Mouse (Mus musculus) heart, adult 9 months (tissue): ENCODE data around the gene Pdcd11.
A peak's percentile ranks its signal among the peaks of the same experiment; 100 is the strongest.
"Not testable (repeated sequence)": the region's sequence is repeated elsewhere in the genome, so short reads cannot be mapped to it uniquely, and the experiment has no call there.

ENCODE experiments used
- DNase-seq, 2 experiments: peaks; one replicate each; pipeline ENCODE4 v3.0.0; 2022; ENCODE audit warnings: low spot score in 2 of 2

Pdcd11 gene

DNA sequence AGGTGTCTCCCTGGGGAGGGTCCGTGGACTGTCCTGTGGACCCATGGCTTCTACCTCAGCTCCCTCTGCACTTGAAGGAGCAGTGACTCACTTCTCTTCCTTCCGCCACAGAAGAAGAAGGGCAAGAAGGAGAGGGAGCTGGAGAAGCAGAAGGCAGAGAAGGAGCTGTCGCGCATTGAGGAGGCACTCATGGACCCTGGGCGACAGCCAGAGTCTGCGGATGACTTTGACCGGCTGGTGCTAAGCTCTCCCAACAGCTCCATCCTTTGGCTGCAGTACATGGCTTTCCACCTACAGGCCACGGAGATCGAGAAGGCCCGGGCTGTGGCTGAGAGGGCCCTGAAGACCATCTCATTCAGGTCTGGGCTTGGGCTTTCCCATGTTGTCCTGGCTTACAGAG, 37.6 kb downstream of the Pdcd11 start:
- no peak for DNase-seq

DNA sequence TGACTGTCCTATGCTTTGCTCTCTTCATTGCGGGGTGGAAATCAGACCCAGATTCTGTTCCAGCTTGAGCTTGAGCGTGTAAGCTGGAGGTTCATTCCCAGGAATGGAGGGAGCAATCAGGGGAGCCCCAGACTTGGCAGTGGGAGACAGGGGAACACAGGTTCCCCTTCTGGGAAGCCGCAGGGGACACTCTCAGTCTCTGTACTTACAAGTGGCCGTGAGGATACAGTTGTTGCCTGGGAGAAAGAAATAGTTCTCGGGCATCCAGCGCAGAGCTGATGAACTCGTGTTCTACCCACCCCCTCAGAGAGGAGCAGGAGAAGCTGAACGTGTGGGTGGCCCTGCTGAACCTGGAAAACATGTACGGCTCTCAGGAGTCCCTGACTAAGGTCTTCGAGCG, 38.3 kb downstream of the Pdcd11 start:
- DNase-seq, result no peak

DNA sequence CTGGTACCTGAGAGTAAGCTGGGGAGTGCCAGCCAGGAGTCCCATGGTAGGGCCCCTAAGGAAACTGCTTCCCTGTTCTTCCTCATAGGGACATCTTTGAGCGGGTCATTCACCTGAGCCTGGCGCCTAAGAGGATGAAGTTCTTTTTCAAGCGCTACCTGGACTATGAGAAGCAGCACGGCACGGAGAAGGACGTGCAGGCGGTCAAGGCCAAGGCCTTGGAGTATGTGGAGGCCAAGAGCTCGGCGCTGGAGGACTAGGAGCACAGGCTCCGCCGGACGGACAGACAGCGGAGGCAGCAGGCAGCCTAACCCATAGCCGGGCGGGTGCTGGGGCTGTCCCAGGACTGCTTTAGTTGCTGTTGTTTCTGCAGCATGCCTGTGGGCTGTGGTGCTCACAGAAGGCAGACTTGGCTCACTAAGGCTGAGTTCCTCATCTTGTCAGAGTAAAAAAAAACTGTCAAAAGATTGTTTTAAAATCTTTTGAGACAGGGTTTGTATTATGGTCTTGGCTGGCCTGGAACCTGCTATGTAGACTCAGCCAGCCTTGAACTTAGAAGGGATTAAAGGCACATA, 40.1 kb downstream of the Pdcd11 start:
- DNase-seq, result no peak

DNA sequence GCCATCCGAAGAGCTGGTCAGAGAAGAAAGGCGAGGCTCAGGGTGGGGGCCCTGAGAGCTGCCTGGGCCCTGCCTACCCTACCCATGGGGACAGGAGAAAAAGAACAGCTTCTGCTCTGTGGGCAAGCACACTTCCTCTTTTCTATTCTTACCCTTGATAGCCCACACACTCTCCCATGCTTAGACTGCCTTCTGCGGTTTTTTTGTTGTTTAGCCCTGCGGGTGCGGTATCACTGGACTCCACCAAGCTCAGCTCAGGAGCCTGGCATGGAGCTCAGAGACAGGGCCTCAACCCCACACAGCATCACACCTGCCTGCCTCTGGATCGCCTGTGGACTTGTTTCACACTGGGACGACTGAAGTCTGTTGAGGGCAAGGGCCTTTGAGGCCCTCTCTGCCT, 42.6 kb downstream of the Pdcd11 start:
- peak; percentile 23 to 64 for DNase-seq

DNA sequence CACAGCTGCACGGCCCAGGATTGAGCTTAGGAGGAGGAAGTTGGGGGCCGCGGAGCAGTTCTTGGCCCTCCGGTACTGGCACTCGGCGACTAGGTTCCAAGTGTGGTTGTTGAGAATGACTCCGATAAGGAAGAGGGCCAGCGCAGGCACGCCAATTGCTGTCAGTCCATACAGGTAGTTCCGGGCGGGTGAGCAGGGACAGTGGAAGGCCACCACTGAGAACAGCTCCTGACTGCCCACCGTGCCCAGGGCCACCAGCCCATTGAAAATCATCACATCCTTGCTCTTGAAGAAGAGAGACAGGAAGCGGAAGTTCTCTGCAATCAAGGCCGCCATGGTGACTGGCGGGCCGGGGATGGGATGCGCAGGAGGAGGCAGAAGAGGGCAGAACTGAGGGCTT, 45.0 kb downstream of the Pdcd11 start:
- DNase-seq, result no peak

DNA sequence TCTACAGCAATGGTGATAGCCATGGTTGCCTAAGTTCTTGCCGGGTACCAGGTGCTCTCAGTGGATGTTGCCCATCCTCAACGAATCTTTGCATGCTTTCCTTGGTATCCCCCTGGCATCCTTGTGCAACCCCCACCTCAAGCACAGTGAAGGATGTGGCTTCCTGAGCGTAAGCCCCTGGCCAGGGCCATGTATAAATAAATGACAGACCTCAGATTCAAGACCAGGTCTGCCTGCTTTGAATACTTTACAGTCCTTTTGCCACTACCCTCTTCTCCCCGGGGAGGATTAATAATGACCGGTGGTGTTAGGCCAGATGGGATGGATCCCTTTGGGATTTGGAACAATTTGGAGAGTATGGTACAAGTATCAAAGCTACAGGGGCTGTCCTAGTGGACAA, 45.6 kb downstream of the Pdcd11 start:
- no peak for DNase-seq

DNA sequence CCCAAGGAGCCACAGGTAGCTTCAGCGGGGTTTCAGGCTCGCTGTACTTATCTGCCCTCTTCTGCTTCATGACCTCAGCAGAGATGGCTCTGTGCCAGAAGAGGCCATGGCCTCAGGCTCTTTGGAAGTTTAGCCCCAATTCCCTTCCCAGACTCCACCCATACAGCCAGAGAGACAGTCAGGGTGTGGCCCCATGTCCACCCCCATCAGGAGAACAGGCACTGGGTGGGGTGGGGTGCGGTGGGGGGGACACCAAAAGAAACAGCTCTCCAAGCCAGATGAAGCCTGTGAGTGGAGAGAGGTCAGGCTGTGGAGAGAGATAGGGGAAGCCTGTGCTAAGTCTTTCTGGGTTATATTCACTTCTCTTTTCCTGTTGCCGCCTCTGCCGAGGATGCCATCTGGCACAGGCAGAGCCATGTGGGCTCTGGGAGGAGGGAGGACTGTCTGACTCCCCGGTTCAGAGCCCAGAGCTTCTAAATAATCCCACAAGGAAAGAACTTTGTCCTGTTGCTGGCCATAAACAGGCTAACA, 46.5 kb downstream of the Pdcd11 start:
- DNase-seq, result peak; percentile 79 to 82

DNA sequence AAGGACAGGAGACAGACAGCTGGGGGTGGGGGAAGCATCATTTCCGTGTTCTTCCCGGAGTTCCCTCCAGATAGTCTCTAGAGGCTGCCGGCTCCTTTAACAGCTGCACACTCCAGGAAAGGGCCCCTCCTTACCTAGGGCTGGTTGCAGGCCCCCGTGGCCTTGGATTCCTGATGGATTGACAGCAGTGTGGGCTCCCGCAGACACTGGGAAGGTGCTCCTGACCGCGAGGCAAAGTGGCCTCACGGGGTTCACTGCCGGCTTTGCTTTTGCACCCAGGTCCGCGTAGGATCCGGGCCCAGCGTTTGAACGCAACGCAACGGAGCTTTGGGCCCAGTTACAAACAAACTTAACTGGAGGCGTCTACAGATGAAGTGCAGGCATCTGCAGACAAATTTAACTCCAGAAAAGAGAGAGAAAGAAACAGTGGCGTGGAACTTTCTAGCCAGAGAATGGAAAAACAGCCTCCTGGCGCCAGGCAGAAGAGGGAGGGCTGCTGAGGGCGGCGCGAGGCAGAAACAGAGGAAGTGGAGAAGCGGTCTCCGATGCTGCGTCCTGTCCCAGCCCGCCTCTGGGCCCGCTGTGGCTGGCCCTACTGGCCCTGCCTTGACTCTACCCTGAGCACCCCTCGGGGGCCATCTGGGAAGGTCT, 47.3 kb downstream of the Pdcd11 start, which contains the start of gene Calhm2:
Gene Calhm2 (minus strand): TSS at position 524 of the 651 bp plus-strand sequence.
- peak; percentile 67 to 69 for DNase-seq

DNA sequence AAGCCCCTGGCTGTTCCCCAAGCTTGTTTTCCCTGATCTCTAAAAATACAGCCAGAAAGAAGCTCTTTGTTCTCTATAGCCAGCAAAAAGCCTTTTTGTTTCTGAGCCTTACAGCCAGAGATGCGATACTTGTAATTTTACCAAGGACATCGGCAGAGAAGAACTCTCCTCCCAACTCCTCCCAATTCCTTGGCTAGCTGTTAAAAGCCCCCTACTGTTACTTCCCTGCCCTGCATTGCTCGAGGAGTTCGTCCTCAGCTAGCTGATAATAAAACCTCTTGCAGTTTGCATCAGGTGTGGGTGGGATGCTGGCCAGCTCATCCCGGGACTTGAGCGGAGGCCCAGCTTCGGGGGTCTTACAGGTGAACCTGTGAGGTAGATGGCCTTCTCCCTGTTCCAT, 49.0 kb downstream of the Pdcd11 start:
- not testable (repeated sequence) for DNase-seq

DNA sequence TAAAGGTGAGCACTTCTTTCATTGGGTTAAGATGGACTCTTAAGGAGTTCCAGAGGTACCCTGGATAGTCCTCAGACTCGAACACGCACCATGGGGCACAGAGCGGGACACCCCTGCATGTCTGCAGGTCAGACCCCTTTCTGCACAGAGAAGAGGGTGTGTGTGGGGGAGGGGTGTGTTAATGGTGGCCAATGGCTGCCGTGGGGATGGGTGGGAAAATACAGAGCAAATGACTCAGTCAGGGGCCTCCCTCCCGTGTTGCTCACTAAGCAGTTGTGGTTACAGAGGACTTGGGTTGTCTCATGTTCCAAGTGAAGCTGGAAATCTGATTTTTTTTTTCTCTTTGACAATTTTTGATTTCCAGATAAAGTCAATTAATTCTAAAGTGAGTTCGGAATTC, 51.9 kb downstream of the Pdcd11 start:
- no peak for DNase-seq

DNA sequence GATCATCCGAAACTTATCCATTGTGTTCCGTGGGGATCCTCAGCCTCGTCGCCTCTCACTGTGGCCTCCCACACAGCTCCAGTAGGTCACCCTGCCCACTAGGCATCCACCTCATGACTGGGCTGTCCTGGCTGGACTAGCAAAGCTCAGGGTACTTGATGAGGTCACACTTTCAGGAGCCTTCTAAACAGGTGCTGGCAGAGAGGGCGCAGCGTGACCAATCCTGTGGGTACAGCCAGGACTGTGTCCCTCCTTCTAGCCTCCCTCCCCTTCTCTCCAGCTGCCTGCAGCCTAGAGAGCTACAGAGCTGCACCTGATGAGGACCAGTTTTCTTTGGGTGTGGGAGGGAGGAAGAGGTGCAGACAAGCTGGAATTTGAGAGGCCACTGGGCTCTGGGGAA, 53.6 kb downstream of the Pdcd11 start, which contains the start of gene Calhm1:
Gene Calhm1 (minus strand): TSS at position 101 of the 400 bp plus-strand sequence.
- DNase-seq, result no peak

DNA sequence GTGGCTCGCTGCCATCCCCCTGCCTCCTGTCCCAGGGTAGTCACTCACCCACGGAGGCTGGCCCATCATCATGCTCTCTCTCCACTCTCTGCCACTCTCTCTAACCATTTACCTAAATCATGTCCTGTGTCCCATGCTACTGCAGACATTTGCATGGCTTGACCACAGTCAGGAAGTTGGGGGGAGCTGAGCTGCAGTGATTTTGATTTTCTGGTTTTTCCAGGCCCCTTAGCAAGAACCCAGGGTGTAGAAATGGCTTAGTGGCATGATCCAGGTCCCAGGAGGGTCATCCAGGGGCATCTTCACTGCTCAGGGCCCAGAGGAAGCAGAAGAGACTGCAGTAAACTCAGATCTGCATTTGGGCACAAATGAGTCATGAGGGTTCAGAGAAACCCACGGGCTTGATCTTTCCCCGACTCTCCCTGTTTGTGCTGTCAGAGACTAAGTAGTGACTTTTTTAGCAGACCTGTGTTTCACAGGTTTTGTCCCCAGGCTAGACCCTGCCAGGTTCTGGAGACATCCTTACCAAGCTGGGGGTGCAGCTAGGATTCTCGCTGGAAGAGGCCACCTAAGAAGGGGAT, 57.8 kb downstream of the Pdcd11 start:
- no peak for DNase-seq

DNA sequence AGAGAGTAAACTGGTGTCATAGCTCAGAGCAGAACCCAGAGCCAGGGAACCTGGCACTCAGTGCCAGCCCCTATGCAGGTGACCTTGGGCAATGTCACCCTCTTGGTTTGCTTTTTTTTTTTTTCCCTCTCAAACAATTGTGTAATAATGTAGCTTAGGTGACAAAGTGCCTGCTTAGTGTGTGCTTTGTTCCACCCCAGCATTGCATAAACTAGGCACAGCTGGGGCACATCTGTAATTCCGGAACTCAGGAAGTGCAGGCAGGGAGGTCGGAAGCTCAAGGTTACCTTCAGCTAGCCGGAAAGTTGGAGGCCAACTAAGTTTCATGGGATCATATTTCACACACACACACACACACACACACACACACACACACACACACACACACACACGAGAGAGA, 59.3 kb downstream of the Pdcd11 start:
- no peak for DNase-seq

DNA sequence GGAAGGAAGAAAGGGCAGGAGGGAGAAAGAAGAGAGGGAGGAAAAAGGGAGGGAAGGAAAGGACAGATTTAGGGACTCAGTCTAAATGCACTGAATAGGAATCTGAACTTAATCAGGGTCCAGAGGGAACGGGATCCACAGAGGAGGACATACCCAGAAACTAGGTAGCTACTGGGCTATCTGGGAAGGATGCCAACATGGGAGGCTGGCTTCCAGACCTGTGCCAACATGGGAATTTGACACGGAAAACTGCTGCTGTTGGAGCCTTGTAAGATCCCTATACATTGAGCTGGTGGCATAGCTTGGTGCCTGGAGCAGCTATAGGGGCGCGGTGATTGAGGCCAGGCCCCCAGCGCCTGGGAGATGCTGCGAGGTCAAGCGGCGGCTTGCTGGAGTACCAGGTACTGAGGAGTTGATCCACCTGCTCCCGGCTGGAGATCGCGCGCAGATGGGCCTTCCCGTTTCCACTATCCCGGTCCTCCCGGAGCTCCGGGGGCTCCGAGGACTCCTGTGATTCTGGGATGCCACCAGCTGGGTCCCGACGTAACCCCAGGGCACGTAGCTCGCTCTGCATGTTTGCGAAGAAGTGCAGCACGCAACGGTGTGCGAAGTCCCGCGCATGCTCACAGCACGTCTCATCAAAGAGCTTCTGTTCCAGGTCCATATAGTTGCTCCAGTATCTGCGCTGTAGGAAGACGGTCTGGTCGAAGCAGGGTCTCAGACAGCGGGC, 60.9 kb downstream of the Pdcd11 start:
- DNase-seq, result no peak

DNA sequence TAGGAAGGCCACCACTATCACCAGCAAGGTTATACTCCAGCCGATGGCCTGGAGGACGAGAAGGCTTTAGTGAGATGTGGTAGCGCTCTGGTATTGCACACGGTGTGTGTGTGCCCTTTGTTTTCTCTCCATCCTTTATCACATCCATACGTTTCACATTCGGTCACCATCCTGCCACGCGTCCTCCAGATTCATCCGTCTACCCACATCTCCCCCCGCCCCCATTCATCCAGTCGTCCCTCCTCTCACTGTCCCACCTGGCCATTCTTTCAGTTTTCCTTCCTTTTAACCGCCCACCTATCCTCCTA, 61.4 kb downstream of the Pdcd11 start:
- no peak for DNase-seq

DNA sequence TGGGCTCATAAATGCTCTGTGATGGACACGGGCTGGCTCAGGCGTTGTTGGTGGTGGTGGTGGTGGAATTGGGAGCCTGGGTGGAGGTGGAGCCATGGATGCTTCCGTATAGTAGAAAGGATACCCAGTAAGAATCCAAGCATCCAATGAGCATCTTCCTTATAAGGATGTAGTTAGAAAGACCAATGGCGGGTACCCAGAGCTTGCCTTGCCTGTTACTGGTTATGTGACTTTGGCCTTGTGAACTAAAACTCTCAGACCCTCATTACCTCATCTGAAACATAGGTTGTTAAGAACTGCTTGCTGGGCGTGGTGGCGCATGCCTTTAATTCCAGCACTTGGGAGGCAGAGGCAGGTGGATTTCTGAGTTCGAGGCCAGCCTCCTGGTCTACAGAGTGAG, 63.2 kb downstream of the Pdcd11 start:
- no peak for DNase-seq

DNA sequence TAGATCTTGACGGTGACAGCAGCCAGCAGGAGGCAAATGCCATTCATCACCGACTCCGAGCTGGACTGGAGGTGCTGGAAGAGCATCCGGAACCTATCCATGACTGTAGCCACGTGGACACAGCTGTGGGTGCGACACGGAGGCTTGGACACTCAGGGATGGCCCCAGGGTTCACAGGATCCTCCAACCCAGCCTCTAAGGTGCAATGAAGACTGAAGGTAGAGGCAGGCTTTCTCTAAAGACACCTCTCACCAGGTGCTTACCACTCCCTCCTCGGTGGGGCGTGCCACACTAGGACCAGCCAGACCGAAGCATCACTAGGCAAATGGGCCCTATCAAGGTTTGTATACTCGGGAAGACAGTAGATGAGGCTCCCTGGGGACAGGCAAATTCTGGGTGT, 67.1 kb downstream of the Pdcd11 start, which contains the start of gene Calhm3:
Gene Calhm3 (minus strand): TSS at position 101 of the 400 bp plus-strand sequence.
- no peak for DNase-seq

DNA sequence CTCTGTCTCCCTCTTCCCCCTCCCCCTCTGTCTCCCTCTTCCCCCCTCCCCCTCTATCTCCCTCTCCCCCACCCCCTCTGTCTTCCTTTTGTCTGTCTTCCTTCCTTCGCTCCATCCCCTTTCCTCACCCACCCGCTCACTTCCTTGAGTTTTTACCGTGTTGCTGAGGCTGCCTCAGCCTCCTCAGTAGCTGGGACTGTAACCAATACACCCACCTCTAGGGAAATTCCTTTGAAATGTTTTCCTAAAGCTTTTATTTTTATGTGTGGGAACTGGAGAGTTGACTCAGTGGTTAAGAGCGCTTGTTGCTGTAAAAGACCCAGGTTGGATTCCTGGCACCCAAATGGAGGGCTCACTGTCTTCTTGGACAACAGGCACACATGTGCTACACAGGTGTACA, 71.1 kb downstream of the Pdcd11 start:
- no peak for DNase-seq

DNA sequence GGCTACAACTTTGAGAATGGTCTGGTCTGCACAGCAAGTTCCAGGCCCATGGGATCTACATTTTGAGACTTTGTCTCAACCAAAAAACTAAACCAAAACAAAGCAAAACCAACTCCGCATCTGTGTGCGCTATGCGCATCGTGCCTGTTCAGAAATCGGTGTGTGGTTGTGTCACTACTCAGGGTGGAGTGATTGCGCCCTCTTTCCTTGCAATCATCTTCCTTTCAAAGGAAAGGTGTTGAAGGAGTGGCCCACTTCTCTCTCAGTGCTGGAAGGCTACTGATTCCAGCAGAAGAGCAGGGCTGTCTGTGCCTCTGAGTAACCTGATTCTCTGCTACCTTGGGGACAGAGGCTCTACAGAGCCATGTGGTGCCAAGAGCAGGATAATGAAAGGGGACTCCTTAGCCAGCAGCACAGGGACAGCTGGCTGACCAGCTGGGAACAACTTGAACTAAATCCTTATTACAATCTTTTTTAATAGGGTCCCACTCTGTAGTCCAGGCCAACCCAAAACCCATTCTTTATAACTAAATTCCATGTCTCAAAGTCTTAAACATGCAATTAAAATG, 72.7 kb downstream of the Pdcd11 start:
- DNase-seq, result no peak

DNA sequence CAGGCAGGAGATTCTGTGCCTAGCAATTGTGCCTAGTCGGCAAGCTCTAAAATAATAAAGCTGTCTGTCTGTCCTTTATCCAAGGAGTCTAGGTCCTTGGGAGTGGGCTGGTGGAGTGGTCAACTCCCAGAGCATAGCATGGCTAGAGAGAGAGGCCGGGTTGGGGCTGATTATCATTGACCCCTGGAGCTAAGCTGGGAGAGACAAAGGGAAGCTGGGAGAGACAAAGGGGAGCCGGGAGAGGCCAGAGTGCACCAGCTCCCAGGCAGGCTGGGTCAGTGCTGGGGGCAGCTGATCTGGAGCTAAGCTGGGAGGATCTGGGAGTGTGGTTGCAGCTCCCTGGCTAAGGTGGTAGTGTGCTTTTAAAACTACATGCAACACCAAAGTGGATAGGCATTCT, 76.2 kb downstream of the Pdcd11 start:
- no peak for DNase-seq

DNA sequence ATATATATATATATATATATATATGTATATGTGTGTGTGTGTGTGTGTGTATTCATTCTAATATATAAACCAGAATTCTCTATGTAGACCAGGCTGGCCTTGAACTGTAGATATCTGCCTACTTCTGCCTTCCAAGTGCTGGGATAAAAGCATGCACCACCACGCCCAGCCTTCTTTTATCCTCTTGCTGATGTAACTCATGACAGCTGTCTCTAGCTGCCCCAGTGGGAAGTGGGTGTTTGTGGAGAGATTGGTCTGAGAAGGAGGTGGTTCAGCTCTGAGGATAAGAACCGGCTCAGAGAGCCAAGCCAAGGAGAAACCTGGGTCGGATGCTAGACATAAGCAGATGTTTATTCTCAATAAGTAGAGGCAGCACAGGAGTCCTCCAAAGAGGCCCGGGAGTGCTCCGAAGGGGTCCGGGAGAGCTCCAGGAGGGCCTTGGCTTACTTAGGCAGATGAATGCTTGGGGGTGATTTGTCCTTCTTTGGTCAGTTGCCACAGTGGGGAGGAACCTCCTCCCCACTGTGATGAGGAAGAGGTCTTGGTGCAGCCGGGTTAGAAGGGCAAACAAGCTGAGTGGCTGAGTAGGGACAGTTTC, 77.1 kb downstream of the Pdcd11 start:
- DNase-seq, result no peak

DNA sequence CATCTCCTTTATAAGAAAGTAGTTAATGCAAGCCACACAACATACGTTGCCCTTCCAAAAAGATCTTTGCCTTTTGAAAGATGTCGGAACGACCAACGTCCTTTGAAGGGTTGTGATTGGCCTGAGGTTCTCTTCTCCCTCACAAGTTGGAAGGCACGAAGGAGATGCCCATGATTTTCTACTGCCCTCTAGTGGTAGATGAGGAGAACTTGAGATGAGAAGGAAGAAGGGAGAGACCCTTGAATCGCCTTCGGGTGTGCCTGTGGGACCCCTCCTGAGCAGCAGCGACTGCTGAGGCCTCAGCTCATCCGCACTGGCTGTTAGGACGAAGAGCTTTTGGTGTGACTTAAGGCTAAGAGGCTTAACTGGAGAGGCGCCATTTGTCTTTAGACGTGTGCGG, 77.7 kb downstream of the Pdcd11 start:
- peak; percentile 38 to 53 for DNase-seq
